Mouse (Mus musculus) stomach, postnatal 0 days (tissue): ENCODE data around the gene Immp2l.

ENCODE experiments used
- CTCF ChIP-seq: IDR thresholded peaks from 2 replicates; pipeline ENCODE4 v1.5.1; 2016; ENCODE audit warnings: antibody characterized with exemption, low read depth, mild to moderate bottlenecking, moderate library complexity
- EP300 ChIP-seq: optimal IDR thresholded peaks from 2 replicates; pipeline ENCODE3; 2016; ENCODE audit warnings: antibody characterized with exemption

- TF ChIP-seq CTCF (no peak), EP300 (no peak)
Measured at GRCm38 (mm10) chr12:41044493-41045132, 20.7 kb downstream of the Immp2l start.
